Mouse (Mus musculus): ENCODE measurements around the gene Atg4c. TPM values are rescaled to one million over a fixed set of nuclear protein-coding genes. Genes with fewer than 3 reads are reported as not detected.

The Atg4c gene
- polyA plus RNA-seq, 1 experiment from 2014 or later, result 3.9 TPM

DNA sequence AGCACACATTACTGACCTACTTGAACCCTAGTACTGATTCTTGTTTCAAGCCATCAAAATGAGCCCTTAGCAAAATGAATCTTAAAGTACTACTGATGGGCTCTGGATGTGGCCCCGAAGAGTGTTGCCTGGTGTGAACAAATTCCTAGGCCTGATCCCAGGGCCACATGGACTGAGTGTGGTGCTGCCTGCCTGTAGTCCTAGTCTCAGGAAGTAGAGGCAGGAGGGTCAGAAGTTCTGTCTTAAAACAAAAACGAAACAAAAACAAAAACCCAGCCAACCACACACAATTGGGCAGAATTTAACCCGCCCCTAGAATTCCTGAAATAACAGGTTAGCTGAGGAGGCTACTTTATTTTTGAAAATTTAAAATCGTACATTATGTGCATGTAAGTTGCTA lies 8.4 kb upstream of the Atg4c start:
- no peak for DNase-seq (ENCODE audit: low spot score)

DNA sequence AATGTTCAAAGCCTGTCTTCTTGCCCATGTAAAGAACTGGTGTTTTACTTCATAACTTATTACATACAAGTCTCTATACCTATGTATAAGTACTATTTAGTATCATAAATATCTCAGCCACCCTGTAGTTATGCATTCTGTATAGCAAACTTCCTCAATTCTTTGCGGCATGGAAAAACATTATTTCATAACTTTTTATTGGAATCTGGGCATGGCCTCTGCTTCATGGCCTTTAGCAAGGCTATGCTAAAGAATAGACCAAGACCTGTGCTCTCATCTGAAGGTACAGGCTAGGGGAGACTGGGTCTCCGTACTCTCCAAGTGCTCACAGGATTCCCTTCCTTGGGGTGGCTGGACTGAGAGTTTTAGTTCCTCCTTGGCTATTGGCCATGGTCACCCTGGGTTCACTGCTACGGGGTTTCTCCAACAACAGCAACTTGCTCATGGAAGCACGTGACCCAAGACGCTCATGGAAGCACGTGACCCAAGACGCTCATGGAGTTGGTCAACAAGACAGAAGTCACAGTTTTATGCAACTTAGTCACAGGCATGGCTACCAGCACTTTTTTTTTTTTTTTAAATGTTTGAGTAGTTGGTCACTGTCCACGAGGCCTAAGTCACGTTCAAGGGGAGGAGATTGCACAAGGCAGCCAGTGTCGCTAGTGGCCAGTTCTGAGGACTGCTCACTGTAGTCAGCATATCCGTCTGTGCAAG lies 7.2 kb upstream of the Atg4c start:
- no peak for DNase-seq (ENCODE audit: low spot score)

DNA sequence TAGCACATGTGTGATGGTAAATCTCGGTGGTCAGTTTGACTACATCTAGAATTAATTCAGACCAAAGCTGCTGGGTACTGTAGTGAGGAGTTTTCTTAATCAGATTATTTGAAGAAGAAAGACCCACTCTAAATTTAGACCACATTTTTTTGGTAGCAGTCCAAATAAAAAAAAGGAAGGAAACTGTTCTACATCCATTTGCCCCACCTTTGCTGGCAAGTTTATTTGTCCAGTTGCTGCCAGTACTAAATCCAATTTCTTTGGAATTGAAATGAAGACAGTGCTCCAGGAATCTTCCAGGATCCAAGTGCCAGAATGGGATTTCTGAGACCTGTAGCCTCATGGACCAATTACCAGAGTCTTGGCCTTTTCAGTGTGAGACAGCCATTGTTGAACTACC lies 1.1 kb upstream of the Atg4c start:
- DNase-seq (ENCODE audit: low spot score), result no peak

DNA sequence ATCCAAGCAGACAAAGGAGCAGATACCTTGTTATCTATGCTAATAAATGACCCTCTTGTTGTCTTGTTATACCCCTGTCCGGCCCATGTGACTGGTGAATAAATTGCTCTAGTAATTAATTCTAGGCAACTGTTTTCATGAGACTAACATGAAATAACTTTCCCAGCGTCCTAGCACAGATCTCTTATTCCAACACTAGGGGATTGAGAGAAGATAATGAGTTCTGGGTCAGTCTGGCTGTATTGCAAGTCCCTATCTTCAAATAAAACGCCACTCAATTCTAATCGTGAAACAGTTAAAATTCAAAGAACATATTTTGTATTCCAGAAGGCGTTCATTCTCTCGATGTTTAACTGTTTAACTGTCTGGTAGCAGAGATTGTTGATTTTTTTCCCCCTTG lies 520 bp upstream of the Atg4c start:
- no peak for DNase-seq (ENCODE audit: low spot score)

DNA sequence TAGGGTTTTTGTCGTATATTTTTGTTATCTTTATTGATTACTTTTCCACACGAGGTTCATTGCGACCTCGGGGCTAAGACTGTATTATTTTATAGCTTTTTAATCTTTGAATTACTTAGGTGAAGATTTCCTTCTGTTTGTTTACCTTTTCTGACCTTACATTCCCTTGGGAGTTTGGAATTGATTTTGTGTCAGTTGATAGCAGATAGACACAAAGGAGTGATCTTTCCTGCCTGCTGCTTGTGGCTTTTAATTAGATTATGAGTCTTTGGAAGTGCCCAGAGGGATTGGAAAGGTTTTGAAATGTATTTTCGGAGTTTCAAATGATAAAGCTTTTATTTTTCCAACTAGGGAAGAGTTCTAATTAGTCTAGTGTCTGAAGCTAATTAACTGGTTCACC lies 1.1 kb downstream of the Atg4c start:
- DNase-seq (ENCODE audit: low spot score), result no peak

DNA sequence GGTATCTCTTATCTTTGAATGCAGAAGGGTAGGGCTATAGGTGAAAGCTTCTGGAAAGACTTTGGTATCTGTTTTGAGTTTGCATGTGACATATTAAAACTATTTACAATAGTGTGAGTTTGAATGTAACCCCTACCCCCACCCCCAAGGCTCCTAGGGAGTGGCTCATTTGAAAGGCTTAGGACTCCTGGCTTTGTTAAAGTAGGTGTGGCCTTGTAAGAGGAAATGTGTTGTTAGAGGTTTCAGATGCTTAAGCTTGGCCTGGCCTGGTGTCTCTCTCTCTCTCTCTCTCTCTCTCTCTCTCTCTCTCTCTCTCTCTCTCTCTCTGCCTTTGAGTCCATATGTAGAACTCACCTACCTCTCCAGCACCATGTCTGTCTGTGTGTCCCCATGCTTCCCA lies 5.0 kb downstream of the Atg4c start:
- no peak for DNase-seq (ENCODE audit: low spot score)

DNA sequence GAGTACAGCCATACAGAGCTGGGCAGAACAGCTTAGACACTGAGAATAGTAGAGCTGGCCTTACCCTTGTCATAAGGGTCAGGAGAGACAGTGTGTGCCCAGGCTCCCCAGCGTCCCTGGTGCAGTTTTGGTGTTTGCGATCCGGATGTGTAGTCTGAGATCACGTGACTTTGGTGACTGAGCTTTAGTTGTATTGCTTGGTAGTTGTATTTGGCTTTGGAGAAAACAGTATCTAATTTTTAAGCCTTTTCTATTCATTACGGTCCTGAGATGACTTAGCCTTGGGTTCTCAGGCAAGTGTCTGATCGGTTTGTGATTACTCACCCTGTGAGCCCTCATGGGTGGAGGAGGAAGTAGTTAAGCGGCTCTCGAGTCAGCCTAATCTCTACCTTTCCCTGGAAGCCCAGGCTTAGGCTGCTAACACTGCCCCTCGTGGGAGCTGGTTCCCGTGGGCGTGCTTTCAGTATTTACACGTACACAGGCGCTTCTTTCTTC lies 6.1 kb downstream of the Atg4c start:
- DNase-seq (ENCODE audit: low spot score), result no peak

DNA sequence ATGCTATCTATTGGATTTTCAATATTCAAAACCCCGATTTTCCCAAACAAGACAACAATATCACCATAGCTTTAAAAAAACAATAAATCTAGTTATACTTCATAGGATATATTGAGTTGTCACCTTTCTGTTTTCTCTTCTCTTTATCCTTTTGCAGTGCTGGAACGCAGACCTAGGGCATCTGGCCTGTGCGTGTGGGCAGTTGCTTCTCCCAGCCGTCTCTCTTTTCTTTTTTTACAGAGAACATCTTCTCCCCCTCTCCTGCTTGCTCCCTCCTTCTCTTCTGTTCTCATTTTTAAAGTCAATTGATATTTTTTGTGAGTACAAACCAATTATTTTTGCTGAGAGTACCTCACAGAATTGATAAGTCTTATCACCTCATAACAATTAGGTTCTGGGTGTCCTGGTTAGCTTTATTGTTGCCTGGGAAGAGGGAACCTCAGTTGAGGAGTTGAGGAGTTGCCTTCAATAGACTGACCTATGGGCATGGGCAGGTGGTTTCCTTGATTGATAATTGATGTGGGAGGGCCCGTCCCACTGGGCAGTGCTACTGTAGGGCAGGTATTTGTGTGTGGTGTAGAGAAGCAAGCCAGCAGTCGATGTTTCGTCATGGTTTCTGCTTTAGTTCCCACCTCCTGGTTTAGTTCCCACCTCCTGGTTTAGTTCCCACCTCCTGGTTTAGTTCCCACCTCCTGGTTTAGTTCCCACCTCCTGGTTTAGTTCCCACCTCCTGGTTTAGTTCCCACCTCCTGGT lies 6.8 kb downstream of the Atg4c start:
- no peak for DNase-seq (ENCODE audit: low spot score)

DNA sequence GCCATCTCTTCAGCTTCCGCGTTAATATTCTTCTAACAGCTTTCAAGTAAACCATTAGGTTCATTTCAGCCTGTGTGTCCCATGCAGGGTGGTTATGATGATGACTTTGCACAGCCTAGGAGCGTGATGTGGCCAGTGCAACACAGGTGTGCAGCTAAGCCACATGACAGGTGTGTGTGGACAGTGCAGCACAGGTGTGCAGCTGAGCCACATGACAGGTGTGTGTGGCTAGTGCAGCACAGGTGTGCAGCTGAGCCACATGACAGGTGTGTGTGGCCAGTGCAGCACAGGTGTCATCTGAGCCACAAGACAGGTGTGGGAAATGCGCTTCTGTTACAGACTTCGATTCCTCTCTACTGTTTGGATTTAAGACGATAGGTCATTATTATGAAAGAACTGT lies 12.0 kb downstream of the Atg4c start:
- DNase-seq (ENCODE audit: low spot score), result no peak

DNA sequence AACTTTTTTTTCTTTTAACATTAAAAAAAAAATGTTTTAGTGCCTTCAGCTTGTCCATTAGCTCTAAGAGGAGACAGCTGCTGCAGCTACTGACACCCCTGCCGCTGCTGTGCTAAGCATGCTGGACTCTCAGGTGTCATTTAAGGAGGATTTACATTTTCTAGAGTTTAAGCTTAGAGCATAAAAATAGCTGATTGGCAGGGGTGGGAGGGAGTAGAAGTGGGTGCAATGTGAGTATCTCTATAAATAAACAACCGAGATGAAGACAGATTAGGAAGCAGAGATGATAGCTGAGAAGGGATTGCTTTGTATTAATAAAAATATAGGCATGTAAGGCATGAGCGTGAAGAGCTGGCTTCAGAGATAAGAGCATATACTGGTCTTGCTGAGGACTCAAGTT lies 12.6 kb downstream of the Atg4c start:
- no peak for DNase-seq (ENCODE audit: low spot score)

DNA sequence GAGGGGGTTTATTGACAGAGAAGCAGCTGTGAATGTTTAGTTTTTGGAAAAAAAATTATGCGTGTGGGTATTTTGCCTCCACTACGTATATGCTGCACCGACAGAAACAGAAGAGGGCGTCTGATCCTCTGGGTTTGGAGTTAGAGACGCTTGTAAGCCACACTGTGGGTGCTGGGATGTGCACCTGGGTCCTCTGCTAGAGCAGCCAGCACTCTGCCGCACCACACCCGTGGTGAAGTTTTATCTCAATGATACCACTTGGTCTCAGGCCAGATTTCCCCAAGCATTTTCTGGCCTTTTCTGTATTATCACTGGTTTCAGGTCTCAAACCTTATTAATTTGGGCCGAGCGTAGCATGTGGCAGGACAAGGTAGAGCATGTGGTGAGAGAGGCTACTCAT lies 16.4 kb downstream of the Atg4c start:
- no peak for DNase-seq (ENCODE audit: low spot score)

DNA sequence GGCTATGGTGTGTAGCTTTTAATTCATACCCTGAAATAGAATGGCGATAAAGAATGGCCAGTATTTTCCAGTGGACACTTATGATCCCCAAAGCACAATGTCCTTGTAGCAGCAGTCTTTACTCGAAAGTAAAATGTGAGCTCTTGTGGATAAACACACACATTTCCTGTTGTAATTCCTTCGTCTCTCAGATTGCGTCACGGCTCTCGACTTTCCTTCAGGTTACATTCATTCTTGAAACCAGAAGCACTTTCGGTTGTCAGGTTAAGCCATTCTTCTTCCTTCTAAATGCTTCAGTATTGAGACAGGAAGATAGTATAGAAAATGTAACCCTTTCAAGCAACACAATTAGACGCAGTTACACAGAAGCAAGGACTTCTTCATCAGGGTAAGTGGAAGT lies 17.9 kb downstream of the Atg4c start:
- no peak for DNase-seq (ENCODE audit: low spot score)

DNA sequence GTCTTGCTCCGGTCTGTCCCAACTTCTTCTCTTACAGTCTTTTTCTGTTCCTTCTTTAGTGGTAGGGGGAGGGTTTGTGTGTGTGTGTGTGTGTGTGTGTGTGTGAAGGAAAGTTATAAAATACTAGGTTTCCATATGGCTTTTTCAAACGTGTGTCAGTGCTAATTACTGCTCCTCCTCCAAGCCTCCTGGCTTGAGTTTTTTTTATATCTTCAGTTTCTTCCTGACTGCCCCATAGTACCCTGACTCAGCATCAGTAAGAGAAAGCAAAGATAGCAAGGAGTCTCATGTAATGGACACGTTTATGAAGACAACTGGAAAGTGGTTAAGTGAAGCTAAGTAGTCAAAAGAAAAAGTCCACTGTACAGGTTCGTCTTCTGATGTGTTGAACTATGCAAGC lies 19.4 kb downstream of the Atg4c start:
- no peak for DNase-seq (ENCODE audit: low spot score)

DNA sequence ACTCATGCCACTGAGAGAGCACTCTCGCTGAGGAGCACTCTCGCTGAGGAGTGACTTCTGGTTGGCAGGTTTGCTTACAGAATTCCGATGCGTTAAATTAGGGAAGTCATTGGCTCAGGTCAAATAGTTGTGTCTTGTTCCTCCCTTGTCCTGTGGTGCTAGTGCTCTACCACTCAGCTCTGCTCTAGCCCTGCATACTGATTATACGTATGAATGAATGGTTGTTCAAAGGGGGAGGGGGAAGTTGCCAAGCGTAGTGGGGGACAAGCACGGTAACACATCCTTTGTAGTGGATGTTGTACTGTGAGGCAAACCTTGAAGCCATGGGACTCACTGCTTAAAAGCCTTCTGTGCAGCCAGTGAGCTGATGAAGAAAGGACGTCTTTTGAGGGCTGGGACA lies 28.5 kb downstream of the Atg4c start:
- no peak for DNase-seq (ENCODE audit: low spot score)

DNA sequence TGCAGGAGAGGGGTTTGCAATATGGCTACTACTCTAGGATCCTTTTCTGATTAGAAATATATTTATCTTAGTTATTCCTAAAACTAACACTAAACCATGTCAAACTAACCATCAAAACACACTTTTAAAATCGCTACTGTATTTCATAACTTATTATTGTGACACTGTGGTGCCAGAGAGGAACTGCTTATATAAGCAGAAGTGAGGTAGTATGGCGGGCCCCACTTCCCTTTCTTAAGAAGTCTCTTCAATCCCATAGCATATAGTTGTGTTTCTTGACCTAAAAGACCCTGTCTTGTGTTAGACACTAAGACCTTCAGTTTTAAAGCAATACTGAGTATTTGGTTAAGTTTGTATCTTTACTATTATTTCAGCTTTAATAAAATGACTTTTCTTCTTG lies 31.1 kb downstream of the Atg4c start:
- DNase-seq (ENCODE audit: low spot score), result no peak

DNA sequence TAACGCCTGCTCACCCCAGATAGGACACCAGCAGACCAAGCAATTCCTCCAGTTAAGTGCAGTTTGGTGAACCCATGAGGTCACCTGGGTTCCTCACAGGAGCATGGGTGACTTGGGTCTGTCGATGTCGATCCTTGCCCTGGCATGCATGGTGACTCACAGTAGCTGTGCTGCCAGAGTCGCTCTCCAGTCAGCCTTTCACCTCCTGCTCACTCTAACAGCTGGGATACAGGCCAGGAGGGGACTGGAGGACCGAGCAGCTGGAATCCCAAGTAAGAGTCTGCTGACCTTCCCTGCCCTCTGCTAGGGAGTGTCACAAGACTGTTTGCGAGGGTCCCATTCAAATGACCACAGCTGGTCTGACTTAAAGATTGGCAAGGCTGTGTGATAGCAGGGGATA lies 33.5 kb downstream of the Atg4c start:
- no peak for DNase-seq (ENCODE audit: low spot score)

DNA sequence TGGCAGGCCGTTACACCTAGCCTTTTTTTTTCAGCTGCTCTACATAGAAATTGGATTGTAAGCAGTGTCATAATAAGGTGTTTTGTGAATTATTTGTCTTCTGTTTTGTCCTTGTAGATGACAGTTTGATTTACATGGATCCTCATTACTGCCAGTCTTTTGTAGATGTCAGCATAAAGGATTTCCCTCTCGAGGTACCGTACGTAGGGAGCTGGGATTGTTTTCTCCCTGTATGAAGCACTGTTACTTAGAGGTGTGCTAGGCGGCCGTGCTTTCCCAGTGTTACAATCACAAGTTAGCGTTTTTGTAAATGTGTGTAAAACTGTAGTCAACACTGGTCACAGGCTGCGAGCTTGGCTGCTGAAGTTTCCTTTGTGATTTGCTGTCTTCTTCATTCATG lies 35.6 kb downstream of the Atg4c start:
- no peak for DNase-seq (ENCODE audit: low spot score)

DNA sequence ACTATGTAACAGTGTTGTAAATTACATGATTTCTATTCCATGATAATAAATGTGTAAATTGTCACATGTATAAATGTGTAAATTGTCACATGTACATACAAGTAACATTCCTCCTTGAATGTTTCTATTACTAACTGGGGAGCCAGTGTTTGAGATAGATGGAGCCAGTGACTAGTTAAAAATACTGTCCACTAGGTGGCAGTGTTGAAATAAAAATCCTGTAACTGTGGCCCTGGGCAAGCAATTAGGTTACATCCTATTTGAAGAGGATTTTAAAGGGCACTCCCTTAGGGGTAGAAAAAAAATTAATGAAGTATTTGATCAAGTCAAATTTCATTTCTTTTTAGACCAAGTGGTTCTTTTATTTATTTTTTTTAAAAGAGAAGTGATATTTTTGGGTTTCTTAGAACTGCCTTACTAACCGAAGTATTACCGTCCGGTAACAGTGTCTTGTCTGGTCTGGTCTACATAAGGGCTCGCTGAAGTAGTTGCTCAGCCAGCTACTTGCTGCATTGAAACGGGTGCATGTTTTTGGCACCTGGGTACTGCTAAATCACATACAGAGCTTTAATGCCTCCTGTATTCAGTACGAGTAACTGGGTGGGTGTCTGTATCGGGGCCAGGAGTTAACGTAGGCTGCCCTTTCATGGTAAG lies 41.6 kb downstream of the Atg4c start:
- peak; percentile 31 for DNase-seq (ENCODE audit: low spot score)

DNA sequence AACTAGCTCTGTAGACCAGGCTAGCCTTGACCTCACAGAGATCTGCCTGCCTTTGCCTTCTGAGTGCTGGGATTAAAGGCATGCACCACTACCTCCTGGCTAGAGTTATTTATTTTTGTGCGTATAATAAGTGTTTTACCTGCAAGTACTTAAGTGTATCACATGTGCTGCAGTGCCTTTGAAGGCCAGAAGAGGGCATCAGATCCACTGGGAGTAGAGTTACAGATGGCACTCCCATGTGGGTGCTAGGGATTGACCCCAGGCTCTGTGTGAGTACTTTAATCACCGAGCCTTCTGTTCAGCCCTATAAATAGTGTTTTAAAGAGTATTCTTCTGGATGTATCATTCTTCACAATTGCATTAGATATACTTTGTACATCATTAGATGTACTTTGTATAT lies 44.6 kb downstream of the Atg4c start:
- DNase-seq (ENCODE audit: low spot score), result no peak

DNA sequence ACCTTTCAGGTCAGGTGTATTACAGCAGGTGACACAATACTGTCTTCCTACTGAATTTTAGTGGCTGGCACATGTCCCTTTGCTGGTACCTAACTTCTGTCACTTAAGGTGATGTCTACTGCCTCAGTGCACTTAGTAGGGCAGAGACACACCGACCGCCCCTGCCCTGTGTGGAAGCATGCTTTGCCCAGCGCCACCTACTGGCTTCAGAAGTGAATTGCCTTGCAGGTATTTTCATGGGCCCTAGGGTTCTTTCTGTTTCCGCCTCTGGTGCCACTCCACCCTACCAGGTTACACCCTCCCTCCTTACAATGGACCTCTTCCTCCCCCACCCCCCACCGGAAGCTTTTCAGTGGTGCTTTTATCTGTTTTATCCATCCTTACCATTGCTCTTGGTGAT lies 47.9 kb downstream of the Atg4c start:
- DNase-seq (ENCODE audit: low spot score), result no peak

DNA sequence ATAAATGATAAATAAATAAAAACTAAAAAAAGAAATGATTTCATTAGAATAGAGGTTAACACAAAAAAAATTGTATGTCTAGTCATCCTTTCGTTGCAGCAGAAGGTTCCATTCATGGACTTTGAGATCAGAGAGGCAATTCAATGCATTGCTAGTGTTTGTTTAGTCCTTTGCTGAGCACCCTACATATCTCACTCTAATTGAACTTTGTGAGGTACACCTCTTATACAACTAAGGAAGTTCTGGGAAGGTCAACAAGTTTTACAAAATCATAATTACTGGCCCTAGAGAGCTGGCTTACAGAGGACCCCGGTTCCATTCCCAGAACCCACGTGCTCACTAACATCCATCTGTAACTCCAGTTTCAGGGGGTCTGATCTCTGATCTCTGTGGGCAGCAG lies 55.6 kb downstream of the Atg4c start:
- DNase-seq (ENCODE audit: low spot score), result no peak

DNA sequence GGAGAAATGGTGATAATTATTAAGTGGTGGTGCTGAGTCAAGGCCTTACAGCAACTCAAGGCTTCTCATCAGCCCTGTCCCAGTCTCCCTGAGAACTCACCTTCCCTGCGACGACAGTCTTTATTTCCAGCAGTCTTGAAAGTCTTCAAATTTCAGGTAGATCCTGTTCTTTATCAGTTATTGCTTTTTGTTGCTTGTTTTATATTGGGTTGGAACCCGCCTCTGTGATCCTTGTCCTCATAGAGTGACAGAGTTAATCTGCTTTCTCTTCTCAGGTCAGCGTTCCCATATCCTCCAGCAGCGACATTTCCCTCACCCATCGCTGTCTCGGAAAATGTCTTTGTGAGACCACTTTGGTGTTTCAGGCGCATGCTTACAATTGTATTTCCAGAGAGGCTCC lies 56.1 kb downstream of the Atg4c start:
- no peak for DNase-seq (ENCODE audit: low spot score)

DNA sequence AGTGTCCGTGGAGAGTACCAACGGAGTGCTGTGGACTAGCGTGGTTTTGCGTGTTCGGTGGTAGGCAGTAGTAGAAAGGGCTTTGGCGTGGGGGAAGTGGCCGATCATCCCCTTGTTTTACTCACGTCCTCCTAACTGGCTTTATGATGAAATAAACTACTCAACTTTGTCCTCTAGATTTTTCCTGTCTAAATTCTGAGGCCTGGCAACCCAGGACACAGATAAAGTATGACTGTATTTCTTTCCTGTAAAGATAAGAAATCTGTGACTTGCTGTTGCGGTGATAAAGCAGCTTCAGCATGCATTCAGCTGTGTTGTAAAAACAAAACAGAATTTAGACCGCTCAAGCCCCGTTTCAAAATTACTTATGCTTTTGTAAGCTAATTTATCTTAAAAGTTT lies 59.2 kb downstream of the Atg4c start:
- DNase-seq (ENCODE audit: low spot score), result no peak

Measured in thymus, postnatal 0 days (tissue).